ENCODE assay signal across 7 mouse cellular contexts in genomic region chr2:24918930-24919838, GRCm38 (mm10). TPM values are rescaled to one million over a fixed set of nuclear protein-coding genes. Genes with fewer than 3 reads are reported as not detected.
DNase-seq lines count a peak whose midpoint lies in the region; ATAC-seq lines count a peak whose summit lies in the region.

Gene Ehmt1 (minus strand): TSS chr2:24919614.

- H3K27ac ChIP-seq in intestine, embryonic 15.5 days = peak within 1 kb of the TSS; percentile 95
- H3K27ac ChIP-seq in midbrain, embryonic 10.5 days (replicated peaks) = peak within 1 kb of the TSS; percentile 99

- no peaks in the 10 kb centered on the region for H3K27me3 ChIP-seq in intestine, embryonic 15.5 days (replicated peaks)
- H3K27me3 ChIP-seq in midbrain, embryonic 10.5 days (ENCODE audit: low read depth, poor library complexity, severe bottlenecking) = no peaks in the 10 kb centered on the region

- peak; percentile 98 for ATAC-seq in intestine, embryonic 15.5 days

- peaks cover 7% of the 10 kb centered on the region for H3K4me1 ChIP-seq in intestine, embryonic 15.5 days (replicated peaks)
- peaks cover 12% of the 10 kb centered on the region for H3K4me1 ChIP-seq in midbrain, embryonic 10.5 days

- WGBS in intestine, embryonic 15.5 days = under 1% methylated on average over 101 of the region's 112 CpGs
- under 1% methylated on average over 112 of the region's 112 CpGs for WGBS in midbrain, embryonic 10.5 days

- peak within 1 kb of the TSS; percentile 96 for H3K9ac ChIP-seq in intestine, embryonic 15.5 days

- intact Hi-C loops in gastrocnemius, postnatal 36 days (cut with DNase I) = no loop called here
- intact Hi-C loops in left cerebral cortex, postnatal 25 days (cut with DNase I) = no loop called here

- no peaks in the 10 kb centered on the region for H3K9me3 ChIP-seq in intestine, embryonic 15.5 days
- no peaks in the 10 kb centered on the region for H3K9me3 ChIP-seq in midbrain, embryonic 10.5 days (replicated peaks)

- H3K36me3 ChIP-seq in intestine, embryonic 15.5 days = no peaks in the 10 kb centered on the region
- peaks cover 9% of the 10 kb centered on the region for H3K36me3 ChIP-seq in midbrain, embryonic 10.5 days

- H3K4me3 ChIP-seq in intestine, embryonic 15.5 days (replicated peaks) = peak within 1 kb of the TSS; percentile 98
- peak within 1 kb of the TSS; percentile 96 for H3K4me3 ChIP-seq in midbrain, embryonic 10.5 days

- DNase-seq in adrenal gland, adult 18-20 months (ENCODE audit: low spot score in 2 of 2) = peak; percentile 96 to 97
- peak; percentile 98 for DNase-seq in embryo, embryonic 11 days
- peak; percentile 90 to 91 for DNase-seq in gastrocnemius, postnatal 36 days
- DNase-seq in left cerebral cortex, postnatal 25 days (ENCODE audit: low spot score in 2 of 2) = peak; percentile 96
- DNase-seq in midbrain, embryonic 10.5 days (ENCODE audit: low spot score) = peak; percentile 91
- DNase-seq in right cerebral cortex, postnatal 4 days = peak; percentile 91

- H3K4me2 ChIP-seq in intestine, embryonic 15.5 days (replicated peaks) = peak within 1 kb of the TSS; percentile 61

RNA-seq across cellular contexts. Expression of gene Ehmt1, which starts in this region (rescaled TPM):
- 10 to 100 TPM; 46.6 to 50.1 TPM for total RNA-seq in adrenal gland, adult 18-20 months (2021)
- 10 to 100 TPM; 22.4 to 28.8 TPM for total RNA-seq in gastrocnemius, postnatal 36 days (2021)
- 71.7 and 72.4 TPM in 2 replicates for polyA plus RNA-seq in intestine, embryonic 15.5 days (2015; fragmentation: Nextera tagmentation; extraction: Ambion mirVana)
- 10 to 100 TPM; 52.2 to 56.3 TPM for total RNA-seq in left cerebral cortex, postnatal 25 days (2021)
- polyA plus RNA-seq in midbrain, embryonic 10.5 days (2016; fragmentation: Nextera tagmentation; extraction: Ambion mirVana) = 137 and 151 TPM in 2 replicates

Comparison
In these comparisons a context has a peak if more than half of its experiments do, and no peak if none do; other contexts are left out.
1. Peak in every context shown above with its lines: DNase-seq, ATAC-seq, H3K4me3 ChIP-seq and H3K27ac ChIP-seq.